Mouse (Mus musculus): Measurements from ENCODE around the gene Stxbp3. TPM values are rescaled to one million over a fixed set of nuclear protein-coding genes. Genes with fewer than 3 reads are reported as not detected.
A peak's percentile ranks its signal among the peaks of the same experiment; 100 is the strongest.

Stxbp3 gene
- polyA plus RNA-seq, 2 experiments from 2014 or later, result 76.9 to 97.7 TPM

GRCm38 (mm10) chr3:108795554-108796299 is 44.6 kb downstream of the Stxbp3 start:
- peak; percentile 79 for ATAC-seq

- ATAC-seq, result peak; percentile 27
Observed at GRCm38 (mm10) chr3:108794780-108795179, 45.5 kb downstream of the Stxbp3 start.

GRCm38 (mm10) chr3:108792420-108792819 is 47.9 kb downstream of the Stxbp3 start:
- ATAC-seq, result no peak

- no peak for ATAC-seq
Observed at GRCm38 (mm10) chr3:108791054-108791706, 49.1 kb downstream of the Stxbp3 start.

GRCm38 (mm10) chr3:108790499-108790898 is 49.8 kb downstream of the Stxbp3 start:
- ATAC-seq, result no peak

- ATAC-seq, result no peak
Observed at GRCm38 (mm10) chr3:108789299-108789698, 51.0 kb downstream of the Stxbp3 start.

GRCm38 (mm10) chr3:108788455-108788794 is 51.9 kb downstream of the Stxbp3 start:
- no peak for ATAC-seq

- ATAC-seq, result peak; percentile 69
Observed at GRCm38 (mm10) chr3:108787754-108788454, 52.4 kb downstream of the Stxbp3 start.

- ATAC-seq, result no peak
Observed at GRCm38 (mm10) chr3:108786520-108786919, 53.8 kb downstream of the Stxbp3 start.

GRCm38 (mm10) chr3:108782364-108782895 is 57.9 kb downstream of the Stxbp3 start:
- no peak for ATAC-seq

GRCm38 (mm10) chr3:108781884-108782270 is 58.4 kb downstream of the Stxbp3 start:
- no peak for ATAC-seq

- ATAC-seq, result peak; percentile 41
Observed at GRCm38 (mm10) chr3:108781238-108781883, 59.0 kb downstream of the Stxbp3 start.

GRCm38 (mm10) chr3:108778761-108779540 is 61.4 kb downstream of the Stxbp3 start:
- ATAC-seq, result no peak

- no peak for ATAC-seq
Observed at GRCm38 (mm10) chr3:108772811-108773210, 67.5 kb downstream of the Stxbp3 start.

- no peak for ATAC-seq
Observed at GRCm38 (mm10) chr3:108772211-108772610, 68.1 kb downstream of the Stxbp3 start.

- peak; percentile 75 for ATAC-seq
Observed at GRCm38 (mm10) chr3:108770725-108771368, 69.5 kb downstream of the Stxbp3 start.

- no peak for ATAC-seq
Observed at GRCm38 (mm10) chr3:108769547-108769946, 70.8 kb downstream of the Stxbp3 start.

- peak; percentile 26 for ATAC-seq
Observed at GRCm38 (mm10) chr3:108767416-108767815, 72.9 kb downstream of the Stxbp3 start.

GRCm38 (mm10) chr3:108766943-108767342 is 73.4 kb downstream of the Stxbp3 start:
- ATAC-seq, result no peak

- no peak for ATAC-seq
Observed at GRCm38 (mm10) chr3:108765476-108765875, 74.8 kb downstream of the Stxbp3 start.

GRCm38 (mm10) chr3:108764976-108765375 is 75.3 kb downstream of the Stxbp3 start:
- ATAC-seq, result no peak
